Mouse (Mus musculus): ENCODE data around the gene Cacnb3. TPM values are rescaled to one million over a fixed set of nuclear protein-coding genes. Genes with fewer than 3 reads are reported as not detected.

Gene Cacnb3
- polyA plus RNA-seq, 2 experiments from 2014 or later: 0.19 TPM; not detected in 1

- ATAC-seq: no peak
Observed at GRCm38 (mm10) chr15:98636517-98636916, 5.9 kb downstream of the Cacnb3 start.

GRCm38 (mm10) chr15:98637155-98637554 is 6.5 kb downstream of the Cacnb3 start:
- no peak for ATAC-seq

GRCm38 (mm10) chr15:98640157-98640556 is 9.5 kb downstream of the Cacnb3 start:
- ATAC-seq: no peak

GRCm38 (mm10) chr15:98644406-98644805 is 13.8 kb downstream of the Cacnb3 start:
- ATAC-seq: no peak

- ATAC-seq: no peak
Observed at GRCm38 (mm10) chr15:98645057-98646026, 14.7 kb downstream of the Cacnb3 start.

GRCm38 (mm10) chr15:98646737-98647136 is 16.1 kb downstream of the Cacnb3 start:
- ATAC-seq: no peak

- ATAC-seq: no peak
Observed at GRCm38 (mm10) chr15:98647308-98647707, 16.7 kb downstream of the Cacnb3 start.

GRCm38 (mm10) chr15:98648071-98648470 is 17.4 kb downstream of the Cacnb3 start:
- no peak for ATAC-seq

GRCm38 (mm10) chr15:98651431-98651830 is 20.8 kb downstream of the Cacnb3 start:
- ATAC-seq: no peak

GRCm38 (mm10) chr15:98652174-98652573 is 21.5 kb downstream of the Cacnb3 start:
- no peak for ATAC-seq

GRCm38 (mm10) chr15:98656982-98657751 is 26.5 kb downstream of the Cacnb3 start:
- no peak for ATAC-seq

GRCm38 (mm10) chr15:98662198-98662566 is 31.5 kb downstream of the Cacnb3 start:
- peak; percentile 57 for ATAC-seq

GRCm38 (mm10) chr15:98662567-98663545 is 32.2 kb downstream of the Cacnb3 start, which contains the start of gene Ddx23:
Ddx23 (minus strand) TSS chr15:98662894.
- ATAC-seq: peak; percentile 92

GRCm38 (mm10) chr15:98664042-98664907 is 33.6 kb downstream of the Cacnb3 start:
- ATAC-seq: no peak

- ATAC-seq: no peak
Observed at GRCm38 (mm10) chr15:98672592-98672991, 42.0 kb downstream of the Cacnb3 start.

GRCm38 (mm10) chr15:98673732-98674131 is 43.1 kb downstream of the Cacnb3 start:
- ATAC-seq: no peak

GRCm38 (mm10) chr15:98674284-98674993 is 43.8 kb downstream of the Cacnb3 start:
- ATAC-seq: no peak

GRCm38 (mm10) chr15:98674994-98675545 is 44.4 kb downstream of the Cacnb3 start:
- ATAC-seq: no peak

- no peak for ATAC-seq
Observed at GRCm38 (mm10) chr15:98675634-98676250, 45.1 kb downstream of the Cacnb3 start.

- no peak for ATAC-seq
Observed at GRCm38 (mm10) chr15:98676471-98676870, 45.8 kb downstream of the Cacnb3 start.
